Mouse (Mus musculus) embryonic facial prominence, embryonic 13.5 days (tissue): ENCODE data around the gene Htatsf1. TPM values are rescaled to one million over a fixed set of nuclear protein-coding genes. Genes with fewer than 3 reads are reported as not detected.

Source experiments
- polyA plus RNA-seq: library from polyadenylated mRNA; unstranded; fragments of >200 nt; fragmentation: Nextera tagmentation; extraction: Ambion mirVana; gene quantifications from 2 replicates; pipeline ENCODE4 v1.2.1, GENCODE M21; 2015

Gene Htatsf1
- polyA plus RNA-seq, 1 experiment from 2014 or later, result 87.7 TPM

Other genes starting within 250 kb of the Htatsf1 start
- 4.1 and 4.2 TPM in 2 replicates for gene Map7d3, start 231.3 kb upstream of the Htatsf1 start, polyA plus RNA-seq
- gene Adgrg4, start 183.4 kb upstream of the Htatsf1 start, polyA plus RNA-seq, result not detected in 2 replicates
- gene Brs3, start 10.5 kb upstream of the Htatsf1 start, polyA plus RNA-seq, result not detected in 2 replicates
- gene Vgll1, start 34.5 kb downstream of the Htatsf1 start, polyA plus RNA-seq, result 0.55 and 0.77 TPM in 2 replicates
- gene Cd40lg, start 158.6 kb downstream of the Htatsf1 start, polyA plus RNA-seq, result not detected in 2 replicates